Mouse (Mus musculus): ENCODE measurements around the gene Zfp784. TPM values are rescaled to one million over a fixed set of nuclear protein-coding genes. Genes with fewer than 3 reads are reported as not detected.

Gene Zfp784
- total and polyA plus RNA-seq, 3 experiments: 0.96 to 2.9 TPM; not detected in 1

DNA sequence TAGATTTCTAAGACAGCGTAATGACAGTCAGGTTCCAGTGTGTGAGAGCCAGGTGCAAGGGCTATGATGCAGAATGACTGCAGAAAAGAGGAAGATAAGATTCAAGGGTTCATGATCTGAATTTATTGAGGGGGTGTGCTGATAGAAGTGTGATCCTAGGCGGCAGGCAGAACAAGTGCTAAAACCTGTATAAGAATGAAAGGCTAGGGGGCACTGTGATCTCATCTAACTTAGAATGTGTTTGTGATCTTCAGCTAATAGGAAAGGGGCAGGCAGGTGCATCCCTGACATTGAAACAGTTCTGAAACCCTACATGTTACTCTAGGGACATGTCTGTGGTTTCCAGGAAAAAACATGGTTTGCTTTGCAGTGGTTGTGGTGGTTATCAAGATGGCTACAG, 7.9 kb upstream of the Zfp784 start:
- TF ChIP-seq CTCF (IDR thresholded peaks at IDR 0.05 in 2 of 3, conservative IDR thresholded peaks at IDR 0.05 in 1 of 3; ENCODE audit: control insufficient read depth in 1 of 3, insufficient read depth in 1 of 3, low read depth in 2 of 3, low read length in 3 of 3, poor library complexity in 1 of 3, severe bottlenecking in 1 of 3): peak in 2 of 3 experiments; percentile 7 to 31; a peak in 2 of 6 replicates
- TF ChIP-seq GATA1 (IDR thresholded peaks at IDR 0.05; ENCODE audit: low read depth, low read length): no peak
- peak; percentile 20 for TF ChIP-seq RAD21 (IDR thresholded peaks at IDR 0.05; ENCODE audit: low read depth, low read length)
- DNase-seq (ENCODE audit: low read depth, low spot score): no peak
- Histone ChIP-seq H3K27me3 (ENCODE audit: control insufficient read depth in 1 of 2, insufficient read depth in 2 of 2, low read length in 2 of 2) (no peaks in the 10 kb centered on the region), H3K36me3 (ENCODE audit: control insufficient read depth in 1 of 2, insufficient read depth in 2 of 2, low read length in 2 of 2) (no peaks in the 10 kb centered on the region), H3K4me3 (ENCODE audit: control insufficient read depth in 1 of 2, insufficient read depth in 1 of 2, low read depth in 2 of 2, low read length in 2 of 2) (no peak overlapping the region), H3K9me3 (replicated peaks; ENCODE audit: insufficient read depth, low read length) (no peaks in the 10 kb centered on the region), H3K4me1 (ENCODE audit: control insufficient read depth in 1 of 2, insufficient read depth in 2 of 2, low read length in 2 of 2) (no peaks in the 10 kb centered on the region), H3K9ac (ENCODE audit: control insufficient read depth, low read depth, low read length, poor library complexity, severe bottlenecking) (no peak overlapping the region), H3K27ac (ENCODE audit: control insufficient read depth, low read depth, low read length) (no peak overlapping the region), H3K79me2 (ENCODE audit: control insufficient read depth, insufficient read depth, low read length, poor library complexity) (no peaks in the 10 kb centered on the region)

GRCm38 (mm10) chr7:5044981-5045380, 6.7 kb upstream of the Zfp784 start:
- no peaks in the 10 kb centered on the region for H3K4me1 ChIP-seq (ENCODE audit: control insufficient read depth in 1 of 2, insufficient read depth in 2 of 2, low read length in 2 of 2)
- DNase-seq (ENCODE audit: low read depth, low spot score): peak; percentile 58
- TF ChIP-seq ELF1 (IDR thresholded peaks at IDR 0.05; ENCODE audit: low read depth, low read length): no peak
- no peak for TF ChIP-seq E2F4 (IDR thresholded peaks at IDR 0.05; ENCODE audit: borderline replicate concordance, low read depth, low read length)
- TF ChIP-seq ETS1 (IDR thresholded peaks at IDR 0.05; ENCODE audit: low read depth, low read length): peak; percentile 44; the same call in 1 of the 2 replicates
- TF ChIP-seq HCFC1 (IDR thresholded peaks at IDR 0.05; ENCODE audit: low read depth, low read length): no peak
- no peak for TF ChIP-seq MAZ (IDR thresholded peaks at IDR 0.05; ENCODE audit: low read depth, low read length)
- no peak for TF ChIP-seq TBP (IDR thresholded peaks at IDR 0.05; ENCODE audit: low read depth, low read length)
- TF ChIP-seq NRF1 (IDR thresholded peaks at IDR 0.05; ENCODE audit: insufficient read depth, low read depth, low read length, poor library complexity, severe bottlenecking): no peak
- TF ChIP-seq NELFE (IDR thresholded peaks at IDR 0.05; ENCODE audit: low read depth, low read length): no peak
- TF ChIP-seq EP300 (IDR thresholded peaks at IDR 0.05; ENCODE audit: low read depth in 1 of 2, low read length in 2 of 2): peak in 1 of 2 experiments; percentile 17; a peak in 1 of 4 replicates
- no peak for TF ChIP-seq USF2 (IDR thresholded peaks at IDR 0.05; ENCODE audit: borderline replicate concordance in 1 of 2, insufficient read depth in 1 of 2, low read depth in 1 of 2, low read length in 2 of 2)
- TF ChIP-seq MXI1 (IDR thresholded peaks at IDR 0.05; ENCODE audit: low read depth, low read length): no peak
- TF ChIP-seq TCF12 (IDR thresholded peaks at IDR 0.05; ENCODE audit: low read depth, low read length): peak; percentile 39; the same call in 1 of the 2 replicates
- no peak for TF ChIP-seq ZC3H11A (IDR thresholded peaks at IDR 0.05; ENCODE audit: low read depth, low read length)
- H3K79me2 ChIP-seq (ENCODE audit: control insufficient read depth, insufficient read depth, low read length, poor library complexity): no peaks in the 10 kb centered on the region
- H3K27ac ChIP-seq (ENCODE audit: control insufficient read depth, low read depth, low read length): no peak overlapping the region
- H3K9ac ChIP-seq (ENCODE audit: control insufficient read depth, low read depth, low read length, poor library complexity, severe bottlenecking): no peak overlapping the region
- no peaks in the 10 kb centered on the region for H3K36me3 ChIP-seq (ENCODE audit: control insufficient read depth in 1 of 2, insufficient read depth in 2 of 2, low read length in 2 of 2)
- H3K9me3 ChIP-seq (replicated peaks; ENCODE audit: insufficient read depth, low read length): no peaks in the 10 kb centered on the region
- H3K27me3 ChIP-seq (ENCODE audit: control insufficient read depth in 1 of 2, insufficient read depth in 2 of 2, low read length in 2 of 2): no peaks in the 10 kb centered on the region
- no peak overlapping the region for H3K4me3 ChIP-seq (ENCODE audit: control insufficient read depth in 1 of 2, insufficient read depth in 1 of 2, low read depth in 2 of 2, low read length in 2 of 2)
